Mouse (Mus musculus) CH12.LX (cell line): ENCODE measurements around the gene Pld3. TPM values are rescaled to one million over a fixed set of nuclear protein-coding genes. Genes with fewer than 3 reads are reported as not detected.

Experiments
- DNase-seq: peaks from one replicate; pipeline ENCODE4 v3.0.0-alpha.2; 2013; ENCODE audit errors: extremely low read depth
- H3K27ac ChIP-seq: 2 replicates; pipeline ENCODE4 v1.5.1; 2012; ENCODE audit warnings: low read depth, mild to moderate bottlenecking, control low read depth, moderate library complexity; ENCODE audit not compliant: insufficient read depth
- H3K27me3 ChIP-seq: replicated peaks from 2 replicates; pipeline ENCODE3; 2012; ENCODE audit warnings: inconsistent platforms
- H3K36me3 ChIP-seq, 2 experiments: replicated peaks in 1 of 2; 2 replicates each; pipeline versions ENCODE3 to v1.6.1; 2012; ENCODE audit warnings: inconsistent platforms in 1 of 2, low read length in 1 of 2, mild to moderate bottlenecking in 1 of 2, mixed read lengths in 1 of 2, moderate library complexity in 1 of 2; ENCODE audit not compliant: control insufficient read depth in 1 of 2, insufficient read depth in 1 of 2
- H3K4me1 ChIP-seq, 2 experiments: 2 replicates each; pipeline ENCODE4 v1.6.1; 2012; ENCODE audit warnings: inconsistent platforms in 1 of 2, moderate library complexity in 1 of 2; ENCODE audit not compliant: insufficient read depth in 2 of 2, control insufficient read depth in 1 of 2
- H3K4me2 ChIP-seq: 2 replicates; pipeline ENCODE4 v1.6.1; 2012; ENCODE audit warnings: low read depth, mild to moderate bottlenecking, control low read depth; ENCODE audit not compliant: poor library complexity, insufficient read depth, severe bottlenecking
- H3K4me3 ChIP-seq, 3 experiments: fragments of 150-350 bp in 1 of 3; sonication (generic) in 1 of 3; replicated peaks in 1 of 3; 2 replicates each; pipeline versions ENCODE3 to v1.5.1; 2011 to 2012; ENCODE audit warnings: low read depth in 2 of 3, low read length in 2 of 3, mild to moderate bottlenecking in 2 of 3, moderate library complexity in 2 of 3, control low read depth in 1 of 3, improper control_type of control experiment in 1 of 3, inconsistent platforms in 1 of 3, mixed read lengths in 1 of 3; ENCODE audit not compliant: poor library complexity in 1 of 3
- H3K79me2 ChIP-seq: replicated peaks from 2 replicates; pipeline ENCODE4 v1.6.1; 2012; ENCODE audit warnings: mild to moderate bottlenecking, moderate library complexity; ENCODE audit not compliant: control insufficient read depth, poor library complexity, insufficient read depth, severe bottlenecking; ENCODE audit errors: extremely low read depth
- H3K9ac ChIP-seq: 2 replicates; pipeline ENCODE4 v1.6.1; 2012; ENCODE audit warnings: low read depth, mild to moderate bottlenecking, control low read depth, moderate library complexity; ENCODE audit not compliant: insufficient read depth
- H3K9me3 ChIP-seq: replicated peaks from 2 replicates; pipeline ENCODE3; 2012; ENCODE audit warnings: low read length, inconsistent platforms, mixed read lengths
- BHLHE40 ChIP-seq: IDR thresholded peaks from 2 replicates; pipeline ENCODE4 v1.6.1; 2011; ENCODE audit warnings: mild to moderate bottlenecking, low read depth, low read length, improper control_type of control experiment
- CTCF ChIP-seq, 2 experiments: IDR thresholded peaks in 1 of 2; conservative IDR thresholded peaks in 1 of 2; 2 replicates each; pipeline ENCODE4 v1.5.1; 2011 to 2012; ENCODE audit warnings: low read depth in 2 of 2, low read length in 2 of 2, improper control_type of control experiment in 1 of 2, inconsistent platforms in 1 of 2, mild to moderate bottlenecking in 1 of 2, moderate library complexity in 1 of 2
- E2F4 ChIP-seq: IDR thresholded peaks from 2 replicates; pipeline ENCODE4 v1.6.1; 2011; ENCODE audit warnings: low read depth, low read length, improper control_type of control experiment; ENCODE audit not compliant: insufficient replicate concordance
- ELF1 ChIP-seq: IDR thresholded peaks from 2 replicates; pipeline ENCODE4 v1.6.1; 2014; ENCODE audit warnings: low read depth, mild to moderate bottlenecking, inconsistent platforms, low read length, improper control_type of control experiment
- EP300 ChIP-seq: IDR thresholded peaks from 2 replicates; pipeline ENCODE4 v1.6.1; 2011; ENCODE audit warnings: low read length, improper control_type of control experiment
- ETS1 ChIP-seq: conservative IDR thresholded peaks from 2 replicates; pipeline ENCODE4 v1.6.1; 2012; ENCODE audit warnings: low read depth, mild to moderate bottlenecking, inconsistent platforms, low read length, improper control_type of control experiment, moderate library complexity
- GABPA ChIP-seq: IDR thresholded peaks from 2 replicates; pipeline ENCODE4 v1.6.1; 2012; ENCODE audit warnings: low read depth, low read length, improper control_type of control experiment, inconsistent platforms; ENCODE audit not compliant: insufficient replicate concordance
- HCFC1 ChIP-seq: IDR thresholded peaks from 2 replicates; pipeline ENCODE4 v1.6.1; 2012; ENCODE audit warnings: low read depth, mild to moderate bottlenecking, inconsistent platforms, low read length, improper control_type of control experiment
- IRF4 ChIP-seq: IDR thresholded peaks from 2 replicates; pipeline ENCODE4 v1.6.1; 2014; ENCODE audit warnings: low read depth, mild to moderate bottlenecking, inconsistent platforms, low read length, improper control_type of control experiment
- JUN ChIP-seq: IDR thresholded peaks from 2 replicates; pipeline ENCODE4 v1.6.1; 2011; ENCODE audit warnings: low read depth, mild to moderate bottlenecking, low read length, improper control_type of control experiment, moderate library complexity; ENCODE audit not compliant: insufficient read depth
- JUND ChIP-seq: conservative IDR thresholded peaks from 2 replicates; pipeline ENCODE4 v1.6.1; 2011; ENCODE audit warnings: low read depth, low read length, improper control_type of control experiment
- KAT2A ChIP-seq: IDR thresholded peaks from 2 replicates; pipeline ENCODE4 v1.6.1; 2012; ENCODE audit warnings: low read length, improper control_type of control experiment, inconsistent platforms; ENCODE audit not compliant: insufficient replicate concordance
- MAFK ChIP-seq: IDR thresholded peaks from 2 replicates; pipeline ENCODE4 v1.6.1; 2011; ENCODE audit warnings: low read length, improper control_type of control experiment; ENCODE audit not compliant: insufficient replicate concordance
- MAX ChIP-seq: IDR thresholded peaks from 2 replicates; pipeline ENCODE4 v1.6.1; 2011; ENCODE audit warnings: low read length, improper control_type of control experiment
- MAZ ChIP-seq: IDR thresholded peaks from 2 replicates; pipeline ENCODE4 v1.6.1; 2012; ENCODE audit warnings: low read depth, mild to moderate bottlenecking, inconsistent platforms, low read length, improper control_type of control experiment, moderate library complexity
- MEF2A ChIP-seq: IDR thresholded peaks from 2 replicates; pipeline ENCODE4 v1.6.1; 2014; ENCODE audit warnings: low read depth, mild to moderate bottlenecking, inconsistent platforms, low read length, improper control_type of control experiment, borderline replicate concordance
- MXI1 ChIP-seq: IDR thresholded peaks from 2 replicates; pipeline ENCODE4 v1.6.1; 2011; ENCODE audit warnings: mild to moderate bottlenecking, low read depth, low read length, improper control_type of control experiment
- MYC ChIP-seq: IDR thresholded peaks from 2 replicates; pipeline ENCODE4 v1.6.1; 2011; ENCODE audit warnings: low read depth, mild to moderate bottlenecking, improper control_type of control experiment, low read length
- NELFE ChIP-seq: IDR thresholded peaks from 2 replicates; pipeline ENCODE4 v1.6.1; 2011; ENCODE audit warnings: low read depth, low read length, improper control_type of control experiment
- NRF1 ChIP-seq: IDR thresholded peaks from 2 replicates; pipeline ENCODE4 v1.6.1; 2014; ENCODE audit warnings: low read depth, mild to moderate bottlenecking, inconsistent platforms, low read length, improper control_type of control experiment, moderate library complexity
- PAX5 ChIP-seq: IDR thresholded peaks from 2 replicates; pipeline ENCODE4 v1.6.1; 2012; ENCODE audit warnings: low read length, inconsistent platforms, mixed read lengths
- POLR2A ChIP-seq: IDR thresholded peaks from 2 replicates; pipeline ENCODE4 v1.6.1; 2011; ENCODE audit warnings: low read depth, mild to moderate bottlenecking, improper control_type of control experiment, low read length
- POLR2AphosphoS2 ChIP-seq: IDR thresholded peaks from 2 replicates; pipeline ENCODE4 v1.6.1; 2011; ENCODE audit warnings: low read depth, low read length, improper control_type of control experiment
- RAD21 ChIP-seq: IDR thresholded peaks from 2 replicates; pipeline ENCODE4 v1.6.1; 2011; ENCODE audit warnings: low read depth, mild to moderate bottlenecking, low read length, improper control_type of control experiment, moderate library complexity
- RCOR1 ChIP-seq: conservative IDR thresholded peaks from 2 replicates; pipeline ENCODE4 v1.6.1; 2012; ENCODE audit warnings: low read depth, mild to moderate bottlenecking, inconsistent platforms, low read length, improper control_type of control experiment
- SIN3A ChIP-seq: IDR thresholded peaks from 2 replicates; pipeline ENCODE4 v1.6.1; 2012; ENCODE audit warnings: low read length, improper control_type of control experiment, inconsistent platforms
- SMC3 ChIP-seq: IDR thresholded peaks from 2 replicates; pipeline ENCODE4 v1.6.1; 2011; ENCODE audit warnings: low read depth, low read length, improper control_type of control experiment
- TCF12 ChIP-seq: IDR thresholded peaks from 2 replicates; pipeline ENCODE4 v1.6.1; 2014; ENCODE audit warnings: low read depth, mild to moderate bottlenecking, inconsistent platforms, low read length, improper control_type of control experiment
- UBTF ChIP-seq: IDR thresholded peaks from 2 replicates; pipeline ENCODE4 v1.6.1; 2012; ENCODE audit warnings: low read depth, mild to moderate bottlenecking, inconsistent platforms, low read length, improper control_type of control experiment, moderate library complexity
- USF1 ChIP-seq: IDR thresholded peaks from 2 replicates; pipeline ENCODE4 v1.6.1; 2014; ENCODE audit warnings: low read depth, mild to moderate bottlenecking, inconsistent platforms, low read length, improper control_type of control experiment
- USF2 ChIP-seq: conservative IDR thresholded peaks from 2 replicates; pipeline ENCODE4 v1.6.1; 2011; ENCODE audit warnings: low read depth, low read length, improper control_type of control experiment
- ZC3H11A ChIP-seq: IDR thresholded peaks from 2 replicates; pipeline ENCODE4 v1.6.1; 2012; ENCODE audit warnings: low read depth, mild to moderate bottlenecking, inconsistent platforms, low read length, improper control_type of control experiment
- ZKSCAN1 ChIP-seq: IDR thresholded peaks from 2 replicates; pipeline ENCODE4 v1.6.1; 2012; ENCODE audit warnings: low read depth, inconsistent platforms, low read length, improper control_type of control experiment, borderline replicate concordance
- ZMIZ1 ChIP-seq: IDR thresholded peaks from 2 replicates; pipeline ENCODE4 v1.6.1; 2012; ENCODE audit warnings: low read depth, mild to moderate bottlenecking, inconsistent platforms, low read length, improper control_type of control experiment
- dilution Hi-C: fragments of 300-500 bp; cut with MboI; formaldehyde crosslinking; loops from 2 replicates; pipeline ENCODE4 v1.14.3; 2020; ENCODE audit warnings: low sequenced_read_pairs; ENCODE audit not compliant: extremely low pct_unique_long_range_greater_than_20kb, extremely low pct_ligation_motif_present
- in situ Hi-C: fragments of 300-500 bp; cut with MboI; formaldehyde crosslinking; loops from 3 replicates; pipeline ENCODE4 v1.14.3; 2019; ENCODE audit warnings: low sequenced_read_pairs, low pct_ligation_motif_present, low pct_unique_long_range_greater_than_20kb, mixed read lengths
- polyA plus RNA-seq: library from polyadenylated mRNA; unstranded; fragments of >175 nt; gene quantifications from 2 replicates; pipeline ENCODE4 v1.2.1, GENCODE M21; 2012; ENCODE audit warnings: low read depth; ENCODE audit not compliant: insufficient read length
- total RNA-seq, 2 experiments: library from RNA; depleted of rRNA; stranded (reverse); fragments of 300-350 nt in 1 of 2; fragments of >200 nt in 1 of 2; gene quantifications; 2 replicates each; pipeline ENCODE4 v1.2.3; 2012 to 2014

Pld3 gene
- total and polyA plus RNA-seq, 3 experiments = 6.0 to 21.1 (median 14.1) TPM

DNA sequence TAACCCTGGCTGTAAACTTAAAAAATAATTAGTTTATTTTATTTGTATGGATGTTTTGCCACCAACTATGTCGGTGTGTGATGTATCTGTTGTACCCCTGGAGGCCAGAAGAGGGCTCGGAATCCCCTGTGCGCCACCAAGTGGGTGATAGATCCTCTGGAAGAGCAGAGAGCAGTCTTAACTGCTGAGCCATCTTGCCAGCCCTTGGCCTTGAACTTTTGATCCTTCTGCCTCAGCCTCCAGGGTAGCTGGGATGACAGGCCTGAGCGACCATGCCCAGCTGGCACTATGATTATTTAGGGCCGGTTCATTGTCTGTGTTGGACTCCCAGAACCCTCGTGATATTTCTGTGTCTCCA, 44.4 kb downstream of the Pld3 start (continued):
- TF ChIP-seq JUND = no peak
- TF ChIP-seq MXI1 = peak; percentile 20; the same call in 1 of the 2 replicates
- TF ChIP-seq UBTF = no peak
- TF ChIP-seq POLR2A = no peak
- TF ChIP-seq MAX = no peak
- TF ChIP-seq USF2 = no peak
- TF ChIP-seq TCF12 = 0 out of 2 replicates have a peak, but pooled peaks have one; percentile 40

DNA sequence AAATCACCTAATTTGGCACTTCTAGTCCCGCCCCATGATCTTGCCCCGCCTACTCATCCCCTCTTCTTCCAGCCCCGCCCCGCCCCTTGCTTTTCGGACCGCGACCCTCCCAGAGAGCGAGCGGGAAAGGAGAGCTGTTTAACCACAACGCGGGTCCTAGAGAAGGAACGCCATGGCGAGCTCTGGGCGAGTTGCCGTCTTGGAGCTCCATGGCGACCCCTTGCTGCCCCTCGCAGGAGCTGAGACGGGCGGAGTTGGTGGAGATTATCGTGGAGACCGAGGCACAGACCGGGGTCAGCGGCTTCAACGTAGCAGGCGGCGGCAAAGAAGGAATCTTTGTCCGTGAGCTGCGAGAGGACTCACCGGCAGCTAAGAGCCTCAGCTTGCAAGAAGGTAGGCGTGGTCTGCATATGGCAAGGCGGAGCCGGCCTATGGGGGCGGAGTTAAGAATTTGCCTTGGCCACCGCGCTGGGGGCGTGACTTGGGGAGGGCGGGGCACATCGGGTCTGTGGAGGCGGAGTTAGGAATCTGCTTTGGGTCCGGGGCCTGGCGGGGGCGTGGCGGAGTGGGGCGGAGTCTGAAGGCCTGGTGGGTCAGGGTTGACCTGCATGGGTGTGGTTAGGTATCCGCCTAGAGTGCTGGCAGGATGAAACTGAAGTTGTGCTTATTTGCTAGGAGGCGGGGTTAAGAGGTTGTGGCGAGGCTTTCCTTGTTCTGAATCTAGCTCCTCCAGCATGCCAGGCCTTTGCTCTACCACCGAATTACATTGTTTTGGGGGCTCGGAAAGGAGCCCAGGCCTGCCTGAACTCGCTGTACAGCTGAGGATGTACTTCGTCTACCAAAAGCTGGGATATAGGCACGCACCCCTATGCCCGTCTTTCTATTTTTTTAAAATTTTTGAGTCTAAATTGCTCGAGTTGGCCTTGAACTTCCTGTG, 45.0 kb downstream of the Pld3 start:
- dilution Hi-C loops (no loop called here), in situ Hi-C loops (no loop called here)
- TF ChIP-seq JUND (no peak), JUN (no peak), USF1 (no peak), ZC3H11A (no peak), POLR2A (peak; percentile 73), PAX5 (no peak), RCOR1 (no peak), USF2 (no peak), RAD21 (no peak), CTCF (conservative IDR thresholded peaks at IDR 0.05 in 1 of 2, IDR thresholded peaks at IDR 0.05 in 1 of 2; ENCODE audit: low read depth in 2 of 2, low read length in 2 of 2) (no peak), BHLHE40 (no peak; the same call in 1 of the 2 replicates), MYC (no peak), NRF1 (no peak), E2F4 (no peak), EP300 (no peak), POLR2AphosphoS2 (no peak), ETS1 (no peak), SMC3 (no peak), KAT2A (no peak), MAZ (peak; percentile 56), GABPA (no peak), MEF2A (no peak), UBTF (peak; percentile 92), TCF12 (no peak), ZMIZ1 (no peak), MAX (peak; percentile 24; the same call in 1 of the 2 replicates), HCFC1 (no peak), SIN3A (no peak; the same call in 1 of the 2 replicates), MAFK (no peak), ELF1 (no peak), IRF4 (0 out of 2 replicates have a peak, but pooled peaks have one; percentile 4), NELFE (peak; percentile 39; the same call in 1 of the 2 replicates), ZKSCAN1 (no peak)

More for the DNA sequence above, 45.0 kb downstream of the Pld3 start:
- Histone ChIP-seq H3K79me2 (no peaks in the 10 kb centered on the region), H3K9ac (peak overlapping the region; percentile 39), H3K36me3 (no peaks in the 10 kb centered on the region), H3K9me3 (no peaks in the 10 kb centered on the region), H3K4me1 (peaks cover 4 to 21% of the 10 kb centered on the region in 2 experiments; a peak in 2 of 4 replicates), H3K4me2 (peak overlapping the region; percentile 62), H3K4me3 (peak overlapping the region; percentile 49 to 72 (median 54)), H3K27ac (peak overlapping the region; percentile 90), H3K27me3 (no peaks in the 10 kb centered on the region)
- peak; percentile 98 for DNase-seq
